Mouse (Mus musculus) midbrain, postnatal 0 days (tissue): ENCODE results near the gene Olfr1361. TPM values are rescaled to one million over a fixed set of nuclear protein-coding genes. Genes with fewer than 3 reads are reported as not detected.

Source experiments
- ATAC-seq: fragments of 200-750 bp; cut with Nextera tagmentation; 2 replicates; pipeline ENCODE4 v1.8.0; 2017; ENCODE audit warnings: moderate number of reproducible peaks, mild to moderate bottlenecking, moderate TSS enrichment, moderate library complexity; ENCODE audit not compliant: low FRiP score
- DNase-seq: peaks from one replicate; pipeline ENCODE4 v3.0.0-alpha.2; 2015; ENCODE audit warnings: low spot score
- H3K27ac ChIP-seq: fragments of 300-500 bp; sonication (generic); 2 replicates; pipeline ENCODE4 v1.5.1; 2014; ENCODE audit warnings: low read depth, mild to moderate bottlenecking, low read length, mixed read lengths
- H3K27me3 ChIP-seq: fragments of 300-500 bp; sonication (generic); 2 replicates; pipeline ENCODE4 v1.6.1; 2014; ENCODE audit warnings: low read length, control low read depth, mixed read lengths; ENCODE audit not compliant: insufficient read depth
- H3K36me3 ChIP-seq: fragments of 300-500 bp; sonication (generic); 2 replicates; pipeline ENCODE4 v1.6.1; 2014; ENCODE audit warnings: low read length, control low read depth, mixed read lengths; ENCODE audit not compliant: insufficient read depth
- H3K4me1 ChIP-seq: fragments of 300-500 bp; sonication (generic); 2 replicates; pipeline ENCODE4 v1.6.1; 2014; ENCODE audit warnings: mild to moderate bottlenecking, control low read depth, antibody characterized with exemption, low read length, mixed read lengths; ENCODE audit not compliant: insufficient read depth
- H3K4me2 ChIP-seq: fragments of 300-500 bp; sonication (generic); 2 replicates; pipeline ENCODE4 v1.6.1; 2014; ENCODE audit warnings: low read depth, mild to moderate bottlenecking, low read length, mixed read lengths; ENCODE audit not compliant: poor library complexity, severe bottlenecking
- H3K4me3 ChIP-seq: fragments of 300-500 bp; sonication (generic); 2 replicates; pipeline ENCODE4 v1.5.1; 2014; ENCODE audit warnings: low read depth, mild to moderate bottlenecking, low read length, moderate library complexity
- H3K9ac ChIP-seq: fragments of 300-500 bp; sonication (generic); replicated peaks from 2 replicates; pipeline ENCODE4 v1.6.1; 2014; ENCODE audit warnings: mild to moderate bottlenecking, low read length, moderate library complexity, mixed read lengths; ENCODE audit not compliant: poor library complexity, severe bottlenecking
- H3K9me3 ChIP-seq: fragments of 300-500 bp; sonication (generic); 2 replicates; pipeline ENCODE4 v1.6.1; 2016; ENCODE audit warnings: low read length, control low read depth
- CTCF ChIP-seq: IDR thresholded peaks from 2 replicates; pipeline ENCODE4 v1.5.1; 2016; ENCODE audit warnings: antibody characterized with exemption, mild to moderate bottlenecking
- WGBS: fragments of 180-500 bp; shearing (Covaris S2); extraction: QIAGEN DNeasy Blood & Tissue Kit; methylation state at CpG from one replicate; pipeline ENCODE4 v1.1.7; 2014; 5-methylcytosine and 5-hydroxymethylcytosine counted together
- polyA plus RNA-seq: library from polyadenylated mRNA; unstranded; fragments of >200 nt; fragmentation: Nextera tagmentation; extraction: Ambion mirVana; gene quantifications from 2 replicates; pipeline ENCODE4 v1.2.1, GENCODE M21; 2015
- total RNA-seq: library from RNA; depleted of rRNA; stranded (reverse); fragments of >200 nt; gene quantifications from 2 replicates; pipeline ENCODE4 v1.2.3, GENCODE M21; 2014; rRNA removed

Olfr1361 gene
- total RNA-seq (not detected in 2 replicates), polyA plus RNA-seq (not detected in 2 replicates)

- Histone ChIP-seq H3K27ac (no peak within 1 kb of the TSS), H3K36me3 (no peaks in the 10 kb centered on the region), H3K4me3 (no peak within 1 kb of the TSS), H3K4me1 (no peaks in the 10 kb centered on the region), H3K4me2 (no peak within 1 kb of the TSS), H3K9me3 (no peaks in the 10 kb centered on the region), H3K9ac (no peak within 1 kb of the TSS), H3K27me3 (no peaks in the 10 kb centered on the region)
- WGBS, result 75% methylated on average over 2 of the region's 2 CpGs
- ATAC-seq (no peak), DNase-seq (no peak)
- no peak for TF ChIP-seq CTCF
These were observed at the start of gene Olfr1361 for GRCm38 (mm10) chr13:21663286-21663685. Olfr1361 (minus strand) TSS chr13:21663386.

- peaks cover under 1% of the 10 kb centered on the region; the same call in 1 of the 2 replicates for H3K4me1 ChIP-seq
- no peaks in the 10 kb centered on the region for H3K9me3 ChIP-seq
- H3K4me3 ChIP-seq, result peak overlapping the region; percentile 72
- peak overlapping the region; percentile 61 for H3K4me2 ChIP-seq
- 24% methylated on average over 4 of the region's 4 CpGs for WGBS
- no peak overlapping the region for H3K27ac ChIP-seq
- no peaks in the 10 kb centered on the region for H3K27me3 ChIP-seq
- ATAC-seq, result no peak
- no peak overlapping the region for H3K9ac ChIP-seq
- TF ChIP-seq CTCF, result no peak
- H3K36me3 ChIP-seq, result no peaks in the 10 kb centered on the region
- DNase-seq, result no peak
These were observed 48.5 kb upstream of the Olfr1361 start for GRCm38 (mm10) chr13:21711698-21712097.

GRCm38 (mm10) chr13:21710821-21711525 lies 47.8 kb upstream of the Olfr1361 start:
- Histone ChIP-seq H3K4me3 (peak overlapping the region; percentile 72), H3K9me3 (no peaks in the 10 kb centered on the region), H3K4me1 (no peaks in the 10 kb centered on the region; the same call in 1 of the 2 replicates), H3K9ac (peak overlapping the region; percentile 2), H3K36me3 (no peaks in the 10 kb centered on the region), H3K27ac (no peak overlapping the region), H3K4me2 (peak overlapping the region; percentile 61), H3K27me3 (no peaks in the 10 kb centered on the region)
- WGBS, result 2% methylated on average over 22 of the region's 22 CpGs
- DNase-seq (peak; percentile 79), ATAC-seq (peak; percentile 88)
- TF ChIP-seq CTCF, result no peak

DNA sequence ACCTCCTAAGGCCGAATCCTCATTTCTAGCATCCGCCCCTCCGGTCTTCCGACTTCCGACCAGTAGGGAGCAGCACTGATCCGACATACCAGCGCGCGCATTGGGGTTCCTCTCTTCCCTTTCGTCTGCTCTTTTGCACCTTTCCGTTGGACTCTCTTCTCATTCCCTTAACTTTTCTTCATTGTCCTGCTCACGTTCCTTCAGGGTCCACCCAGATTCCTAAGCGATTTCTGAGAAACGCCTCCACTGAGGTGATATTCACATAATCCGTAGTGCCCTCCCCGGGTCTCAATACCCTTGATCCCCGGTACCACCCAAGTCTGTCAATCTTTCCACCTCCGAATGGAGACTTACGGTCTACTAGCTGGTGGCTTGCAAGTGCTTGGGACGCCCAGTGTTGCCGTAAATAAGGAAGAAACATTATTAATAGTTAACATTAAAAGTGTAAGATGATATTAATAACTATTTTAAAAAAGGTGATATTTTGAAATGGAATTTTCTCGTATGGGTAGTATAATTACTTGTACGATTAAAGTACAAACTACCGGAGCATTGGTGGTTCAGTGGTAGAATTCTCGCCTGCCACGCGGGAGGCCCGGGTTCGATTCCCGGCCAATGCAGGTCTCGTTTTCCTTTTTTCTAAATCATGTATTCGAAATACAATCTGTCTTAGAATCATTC lies 47.0 kb upstream of the Olfr1361 start:
- H3K4me3 ChIP-seq, result peak overlapping the region; percentile 72
- H3K27ac ChIP-seq, result peak overlapping the region; percentile 78
- H3K9me3 ChIP-seq, result no peaks in the 10 kb centered on the region
- peak; percentile 92 for TF ChIP-seq CTCF
- under 1% methylated on average over 32 of the region's 32 CpGs for WGBS
- DNase-seq, result peak; percentile 91
- H3K4me1 ChIP-seq, result no peaks in the 10 kb centered on the region; the same call in 1 of the 2 replicates
- ATAC-seq, result peak; percentile 89
- H3K36me3 ChIP-seq, result no peaks in the 10 kb centered on the region
- H3K27me3 ChIP-seq, result no peaks in the 10 kb centered on the region
- H3K4me2 ChIP-seq, result peak overlapping the region; percentile 61
- peak overlapping the region; percentile 52 for H3K9ac ChIP-seq

DNA sequence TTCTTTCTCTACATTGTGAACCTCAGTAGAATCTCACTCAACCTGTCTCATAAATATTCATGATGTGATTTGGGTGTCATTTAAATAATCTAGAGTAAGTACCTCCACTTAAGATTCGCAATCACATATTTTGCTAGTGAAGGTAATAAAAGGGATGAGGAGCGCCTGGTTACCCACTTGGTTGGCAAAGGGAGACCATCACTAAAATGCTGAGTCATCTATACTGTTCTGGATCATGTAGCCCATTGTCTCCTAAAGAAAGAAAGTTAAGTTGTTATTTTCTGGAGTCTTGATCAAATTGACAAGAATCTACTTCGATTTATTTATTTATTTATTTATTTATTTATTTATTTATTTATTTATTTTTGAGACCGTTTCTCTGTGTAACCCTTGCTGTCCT lies 43.5 kb upstream of the Olfr1361 start:
- Histone ChIP-seq H3K27me3 (no peaks in the 10 kb centered on the region), H3K4me2 (no peak overlapping the region), H3K4me1 (no peaks in the 10 kb centered on the region), H3K4me3 (no peak overlapping the region), H3K27ac (no peak overlapping the region), H3K9me3 (no peaks in the 10 kb centered on the region), H3K9ac (no peak overlapping the region), H3K36me3 (no peaks in the 10 kb centered on the region)
- 71% methylated on average over 4 of the region's 4 CpGs for WGBS
- no peak for TF ChIP-seq CTCF
- no peak for DNase-seq
- ATAC-seq, result no peak

DNA sequence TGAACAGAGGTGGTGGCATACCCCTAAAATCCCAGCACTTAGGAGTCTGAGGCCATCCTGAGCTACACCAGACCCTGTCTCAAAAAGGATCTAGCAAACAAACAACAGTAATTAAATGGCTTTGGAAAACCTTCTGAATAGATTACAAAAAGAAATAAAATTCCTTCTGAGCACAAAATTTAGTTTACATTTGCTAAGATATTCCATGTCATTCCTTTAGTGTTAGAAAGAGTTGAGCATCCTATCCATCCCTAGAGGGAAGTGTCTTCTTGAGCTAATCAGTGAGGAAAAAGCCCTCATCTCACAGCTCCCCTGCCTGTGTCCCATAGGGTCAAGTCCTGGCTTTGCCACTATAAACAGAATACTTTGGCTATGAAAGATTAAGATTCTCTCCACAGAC lies 34.6 kb upstream of the Olfr1361 start, which contains the start of gene Olfr1359:
TSS of gene Olfr1359 (plus strand) at position 301 of the 400 bp plus-strand sequence.
- TF ChIP-seq CTCF, result no peak
- no peak for ATAC-seq
- no peak within 1 kb of the TSS for H3K4me3 ChIP-seq
- H3K36me3 ChIP-seq, result no peaks in the 10 kb centered on the region
- H3K9me3 ChIP-seq, result no peaks in the 10 kb centered on the region
- no peak within 1 kb of the TSS for H3K4me2 ChIP-seq
- H3K27ac ChIP-seq, result no peak within 1 kb of the TSS
- DNase-seq, result no peak
- H3K27me3 ChIP-seq, result no peaks in the 10 kb centered on the region
- H3K4me1 ChIP-seq, result no peaks in the 10 kb centered on the region
- H3K9ac ChIP-seq, result no peak within 1 kb of the TSS
